Mouse (Mus musculus) gastrocnemius, postnatal 36 days (tissue): ENCODE results near the gene Abhd14b. TPM values are rescaled to one million over a fixed set of nuclear protein-coding genes. Genes with fewer than 3 reads are reported as not detected.
A peak's percentile ranks its signal among the peaks of the same experiment; 100 is the strongest.

Experiments
- DNase-seq, 2 experiments: peaks; one replicate each; pipeline ENCODE4 v3.0.0; 2022
- intact Hi-C: fragments of 180-260 bp; cut with DNase I; formaldehyde crosslinking; loops from one replicate; pipeline ENCODE4 v1.15.1; 2025
- long read RNA-seq, 2 experiments: library from polyadenylated mRNA; stranded (forward); transcript quantifications; one replicate each; pipeline ENCODE4 v2.0.0; 2021
- total RNA-seq, 2 experiments: library from RNA; stranded (reverse); gene quantifications; 2 replicates each; pipeline ENCODE4 v1.2.3; 2021

The Abhd14b gene
- 1 to 10 TPM; 3.5 to 4.5 TPM for total RNA-seq
- long read RNA-seq, experiment 1, partial matches to known transcripts, result 3 of 8 reads
- long read RNA-seq, experiment 1, other reads (novel, unspliced or antisense), result 3 of 8 reads
- long read RNA-seq, experiment 2, transcript Abhd14b-201 (4 exons, 1,745 nt), result major isoform, 5 of 7 reads
- long read RNA-seq, experiment 2, partial matches to known transcripts, result 1 of 7 reads
- long read RNA-seq, experiment 2, other reads (novel, unspliced or antisense), result 1 of 7 reads

- DNase-seq, result peak; percentile 93 to 97
- intact Hi-C loops, result no loop called here
Measured at GRCm38 (mm10) chr9:106447348-106447747, at the start of gene Abhd14b, which contains the start of gene Abhd14a. Abhd14b (plus strand) TSS chr9:106447459. Abhd14a (minus strand) TSS chr9:106447678.

- intact Hi-C loops, result no loop called here
- DNase-seq, result no peak
Measured at GRCm38 (mm10) chr9:106397733-106398132, 49.5 kb upstream of the Abhd14b start.

GRCm38 (mm10) chr9:106398667-106399311, 48.5 kb upstream of the Abhd14b start:
- no peak for DNase-seq
- intact Hi-C loops, result no loop called here

- DNase-seq, result no peak
- intact Hi-C loops, result no loop called here
Measured at GRCm38 (mm10) chr9:106399808-106400207, 47.5 kb upstream of the Abhd14b start.

GRCm38 (mm10) chr9:106402149-106402548, 45.1 kb upstream of the Abhd14b start:
- no peak for DNase-seq
- intact Hi-C loops, result loop anchor here (2.0 kb wide), 1 partner anchor 15 kb away; no protein-coding TSS in a partner anchor

GRCm38 (mm10) chr9:106402607-106403375, 44.5 kb upstream of the Abhd14b start:
- intact Hi-C loops, result loop anchor here (2.0 kb wide), 1 partner anchor 16 kb away; no protein-coding TSS in a partner anchor
- no peak for DNase-seq

- peak; percentile 61 to 69 for DNase-seq
- intact Hi-C loops, result no loop called here
Measured at GRCm38 (mm10) chr9:106405275-106405674, 42.0 kb upstream of the Abhd14b start.

- intact Hi-C loops, result no loop called here
- peak; percentile 48 to 74 for DNase-seq
Measured at GRCm38 (mm10) chr9:106406443-106407078, 40.7 kb upstream of the Abhd14b start.

- intact Hi-C loops, result no loop called here
- no peak for DNase-seq
Measured at GRCm38 (mm10) chr9:106409096-106409495, 38.2 kb upstream of the Abhd14b start.

GRCm38 (mm10) chr9:106410086-106410650, 37.1 kb upstream of the Abhd14b start:
- intact Hi-C loops, result loop anchor here (2.0 kb wide), 1 partner anchor 39 kb away; no protein-coding TSS in a partner anchor
- no peak for DNase-seq

- intact Hi-C loops, result loop anchor here (2.0 kb wide), 1 partner anchor 40 kb away; no protein-coding TSS in a partner anchor
Measured at GRCm38 (mm10) chr9:106411091-106411594, 36.1 kb upstream of the Abhd14b start.

GRCm38 (mm10) chr9:106411729-106412128, 35.5 kb upstream of the Abhd14b start:
- intact Hi-C loops, result loop anchor here (2.0 kb wide), 1 partner anchor 41 kb away; no protein-coding TSS in a partner anchor
- DNase-seq, result no peak

More at GRCm38 (mm10) chr9:106411091-106411594, 36.1 kb upstream of the Abhd14b start:
- DNase-seq, result no peak

- intact Hi-C loops, result no loop called here
- no peak for DNase-seq
Measured at GRCm38 (mm10) chr9:106412210-106412609, 35.0 kb upstream of the Abhd14b start.

- intact Hi-C loops, result no loop called here
- peak in 1 of 2 experiments; percentile 48 for DNase-seq
Measured at GRCm38 (mm10) chr9:106413606-106414005, 33.7 kb upstream of the Abhd14b start.

- intact Hi-C loops, result no loop called here
- no peak for DNase-seq
Measured at GRCm38 (mm10) chr9:106416826-106417225, 30.4 kb upstream of the Abhd14b start.

- intact Hi-C loops, result no loop called here
- DNase-seq, result peak; percentile 62 to 77
Measured at GRCm38 (mm10) chr9:106417841-106418625, 29.2 kb upstream of the Abhd14b start.

GRCm38 (mm10) chr9:106420608-106421007, 26.7 kb upstream of the Abhd14b start:
- no peak for DNase-seq
- intact Hi-C loops, result loop anchor here (1.0 to 10.0 kb wide), 4 partner anchors 71 to 206 kb away; no protein-coding TSS in a partner anchor

- no peak for DNase-seq
- intact Hi-C loops, result loop anchor here (1.0 to 10.0 kb wide), 4 partner anchors 72 to 206 kb away; no protein-coding TSS in a partner anchor
Measured at GRCm38 (mm10) chr9:106421033-106421864, 26.0 kb upstream of the Abhd14b start.
